Comparison of ENCODE assay signal across 20 mouse cellular contexts in genomic region chr8:100446677-100447350, GRCm38 (mm10).
A peak's percentile ranks its signal among the peaks of the same experiment; 100 is the strongest.
DNase-seq lines count a peak whose midpoint lies in the region; ATAC-seq lines count a peak whose summit lies in the region.
"Had no signal": no experiment of that assay in that cellular context is flagged by ENCODE, and none has a peak within 500 bp of the region (broad histone marks: within the 10 kb centered on the region; RNA-seq: fewer than 3 reads in every experiment).

No protein-coding gene starts in this region.

- no peak overlapping the region for H3K27ac ChIP-seq in hindbrain, embryonic 16.5 days (ENCODE audit: low read depth, low read length)
- H3K27ac ChIP-seq in hindbrain, embryonic 13.5 days: no peak overlapping the region
- no peak overlapping the region for H3K27ac ChIP-seq in embryonic facial prominence, embryonic 14.5 days (replicated peaks; ENCODE audit: low read depth, low read length)
- H3K27ac ChIP-seq: embryonic facial prominence, embryonic 13.5 days; gastrocnemius, adult 2 months; left cerebral cortex, adult 2 months; liver, embryonic 12.5 days had no signal

- 58% methylated on average over 2 of the region's 2 CpGs for whole genome bisulfite sequencing in hindbrain, embryonic 16.5 days
- WGBS in hindbrain, embryonic 13.5 days: 62% methylated on average over 2 of the region's 2 CpGs
- 48% methylated on average over 2 of the region's 2 CpGs for WGBS in embryonic facial prominence, embryonic 14.5 days

- H3K27me3 ChIP-seq in hindbrain, embryonic 16.5 days (replicated peaks; ENCODE audit: control insufficient read depth, insufficient read depth, low read length): no peaks in the 10 kb centered on the region
- H3K27me3 ChIP-seq in hindbrain, embryonic 13.5 days: no peaks in the 10 kb centered on the region
- H3K27me3 ChIP-seq in embryonic facial prominence, embryonic 14.5 days (replicated peaks; ENCODE audit: control insufficient read depth, insufficient read depth, low read length): no peaks in the 10 kb centered on the region
- H3K27me3 ChIP-seq: embryonic facial prominence, embryonic 13.5 days; liver, embryonic 12.5 days; megakaryocyte, embryonic 14.5 days; Patski had no signal

- H3K4me3 ChIP-seq in hindbrain, embryonic 16.5 days (ENCODE audit: low read length): no peak overlapping the region
- H3K4me3 ChIP-seq in hindbrain, embryonic 13.5 days: no peak overlapping the region
- no peak overlapping the region for H3K4me3 ChIP-seq in embryonic facial prominence, embryonic 14.5 days (ENCODE audit: low read depth, low read length)
- H3K4me3 ChIP-seq: embryonic facial prominence, embryonic 13.5 days; gastrocnemius, adult 2 months; left cerebral cortex, adult 2 months; liver, embryonic 12.5 days; megakaryocyte, embryonic 14.5 days; myocyte had no signal

- no peak overlapping the region for H3K9ac ChIP-seq in hindbrain, embryonic 16.5 days (ENCODE audit: low read depth, low read length)
- H3K9ac ChIP-seq in hindbrain, embryonic 13.5 days: no peak overlapping the region
- H3K9ac ChIP-seq in embryonic facial prominence, embryonic 14.5 days (ENCODE audit: low read depth, low read length): no peak overlapping the region
- H3K9ac ChIP-seq: embryonic facial prominence, embryonic 13.5 days; liver, embryonic 12.5 days had no signal

- no peak overlapping the region for H3K4me2 ChIP-seq in hindbrain, embryonic 16.5 days (ENCODE audit: low read length)
- H3K4me2 ChIP-seq in hindbrain, embryonic 13.5 days: no peak overlapping the region
- H3K4me2 ChIP-seq in embryonic facial prominence, embryonic 14.5 days (ENCODE audit: low read depth, low read length): no peak overlapping the region
- H3K4me2 ChIP-seq: embryonic facial prominence, embryonic 13.5 days; liver, embryonic 12.5 days had no signal

- 0 out of 2 replicates have a peak, but pooled peaks have one; percentile 14 for ATAC-seq in hindbrain, embryonic 16.5 days
- ATAC-seq in hindbrain, embryonic 13.5 days (ENCODE audit: low FRiP score): no peak
- ATAC-seq in embryonic facial prominence, embryonic 14.5 days (ENCODE audit: low read depth): no peak
- ATAC-seq: inflammation-experienced regulatory T-cells, adult 6 months; liver, embryonic 12.5 days; lung, postnatal 0 days; Patski had no signal

- H3K4me1 ChIP-seq in hindbrain, embryonic 16.5 days (ENCODE audit: control insufficient read depth, insufficient read depth, low read depth, low read length): no peaks in the 10 kb centered on the region
- H3K4me1 ChIP-seq in hindbrain, embryonic 13.5 days (replicated peaks): no peaks in the 10 kb centered on the region
- H3K4me1 ChIP-seq in embryonic facial prominence, embryonic 14.5 days (ENCODE audit: control insufficient read depth, insufficient read depth, low read length): no peaks in the 10 kb centered on the region
- H3K4me1 ChIP-seq: embryonic facial prominence, embryonic 13.5 days; liver, embryonic 12.5 days; megakaryocyte, embryonic 14.5 days had no signal

- H3K9me3 ChIP-seq in hindbrain, embryonic 16.5 days (ENCODE audit: control insufficient read depth, low read length): no peaks in the 10 kb centered on the region
- H3K9me3 ChIP-seq in hindbrain, embryonic 13.5 days: no peaks in the 10 kb centered on the region
- no peaks in the 10 kb centered on the region for H3K9me3 ChIP-seq in embryonic facial prominence, embryonic 14.5 days (ENCODE audit: control insufficient read depth, low read length)
- H3K9me3 ChIP-seq: embryonic facial prominence, embryonic 13.5 days; liver, embryonic 12.5 days; megakaryocyte, embryonic 14.5 days had no signal

- no peaks in the 10 kb centered on the region for H3K36me3 ChIP-seq in hindbrain, embryonic 16.5 days (ENCODE audit: control insufficient read depth, insufficient read depth, low read length)
- no peaks in the 10 kb centered on the region for H3K36me3 ChIP-seq in hindbrain, embryonic 13.5 days
- no peaks in the 10 kb centered on the region for H3K36me3 ChIP-seq in embryonic facial prominence, embryonic 14.5 days (ENCODE audit: control insufficient read depth, insufficient read depth, low read length)
- H3K36me3 ChIP-seq: embryonic facial prominence, embryonic 13.5 days; liver, embryonic 12.5 days had no signal

- peak; percentile 1 for DNase-seq in cerebellum, adult 8-10 months
- DNase-seq in cerebellum, adult 9-11 months: no peak
- peak; percentile 7 for DNase-seq in embryonic facial prominence, embryonic 14.5 days (ENCODE audit: low spot score)
- DNase-seq in layer of hippocampus, postnatal 36 days: peak; percentile 3 to 21
- no peak for DNase-seq in kidney, adult 8-10 months
- DNase-seq in right cerebral cortex, postnatal 36 days (ENCODE audit: low spot score in 2 of 2): no peak
- DNase-seq: gastrocnemius, adult 2 months; heart, postnatal 10 days; right cerebral cortex, postnatal 4 days; thymus, postnatal 14 days had no signal

Comparison
In these comparisons a context has a peak if more than half of its experiments do, and no peak if none do; other contexts are left out.
1. DNase-seq: peak in cerebellum, adult 8-10 months (single experiment), embryonic facial prominence, embryonic 14.5 days (single experiment) and layer of hippocampus, postnatal 36 days (2 of 2); none in cerebellum, adult 9-11 months (single experiment), kidney, adult 8-10 months (0 of 2) and right cerebral cortex, postnatal 36 days (0 of 2).